8 mouse cellular contexts compared by ENCODE assay signal in the genomic region with DNA sequence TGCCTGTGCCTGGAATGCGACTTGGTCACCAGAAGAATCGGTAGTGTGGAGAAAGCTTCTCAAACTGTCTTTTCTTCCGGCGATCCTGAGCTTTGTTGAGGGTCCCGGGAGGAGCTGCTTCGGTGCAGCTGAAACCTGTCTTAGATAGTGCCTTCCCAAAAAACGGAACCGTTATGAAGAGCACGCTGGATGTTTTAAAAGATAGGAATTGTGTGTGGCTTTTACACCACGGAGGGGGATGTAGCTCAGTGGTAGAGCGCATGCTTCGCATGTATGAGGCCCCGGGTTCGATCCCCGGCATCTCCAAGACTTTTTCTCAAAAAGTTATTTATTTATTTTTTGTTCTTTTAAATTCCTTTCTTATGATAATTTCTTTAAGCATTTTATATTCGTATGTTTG. TPM values are rescaled to one million over a fixed set of nuclear protein-coding genes. Genes with fewer than 3 reads are reported as not detected.
DNase-seq lines count a peak whose midpoint lies in the region; TF ChIP-seq lines count a peak whose summit lies in the region.

No protein-coding gene starts in this region.

- no peaks in the 10 kb centered on the region for H3K27me3 ChIP-seq in cerebellum, adult 2 months (ENCODE audit: control insufficient read depth, insufficient read depth, low read length)
- H3K27me3 ChIP-seq in myocyte (ENCODE audit: control insufficient read depth, insufficient read depth, insufficient read length), result no peaks in the 10 kb centered on the region

- intact Hi-C loops in left cerebral cortex, postnatal 14 days (cut with DNase I), result no loop called here

- H3K4me2 ChIP-seq in myocyte (ENCODE audit: low read depth), result peak overlapping the region; percentile 88

- WGBS in cerebellum, adult 2 months, result 3% methylated on average over 16 of the region's 16 CpGs

- no peak overlapping the region for H3K27ac ChIP-seq in cerebellum, adult 2 months (ENCODE audit: insufficient read depth, low read length)

- no peak overlapping the region for H3ac ChIP-seq in myocyte (ENCODE audit: control insufficient read depth, insufficient read length)

- H3K4me1 ChIP-seq in cerebellum, adult 2 months (ENCODE audit: control insufficient read depth, insufficient read depth, low read length), result no peaks in the 10 kb centered on the region; the same call in 1 of the 2 replicates

- no peaks in the 10 kb centered on the region for H3K36me3 ChIP-seq in myocyte (ENCODE audit: control insufficient read depth, insufficient read depth)

- peak overlapping the region; percentile 58 for H3K4me3 ChIP-seq in cerebellum, adult 2 months (replicated peaks; ENCODE audit: insufficient read depth, low read depth, low read length)
- H3K4me3 ChIP-seq in myocyte, result peak overlapping the region; percentile 31

- TF ChIP-seq POLR2A in cerebellum, adult 2 months (IDR thresholded peaks at IDR 0.05; ENCODE audit: borderline replicate concordance, insufficient read depth, low read length), result no peak
- no peak for TF ChIP-seq POLR2A in myocyte (IDR thresholded peaks at IDR 0.05; ENCODE audit: insufficient read length, low read depth)

- no peak for TF ChIP-seq CTCF in cerebellum, adult 2 months (IDR thresholded peaks at IDR 0.05; ENCODE audit: borderline replicate concordance, insufficient read depth, low read depth, low read length)

- peak; percentile 42 for DNase-seq in layer of hippocampus, adult 11-12 months (ENCODE audit: low spot score)
- no peak for DNase-seq in layer of hippocampus, adult 9-10 months (ENCODE audit: low spot score)
- DNase-seq in cerebellum, adult 2 months, result peak; percentile 57 to 72
- DNase-seq in forelimb bud, embryonic 11.5 days (ENCODE audit: low read depth, low spot score), result peak; percentile 78
- DNase-seq in left cerebral cortex, postnatal 14 days (ENCODE audit: low spot score in 2 of 2), result peak; percentile 18 to 73
- no peak for DNase-seq in thymus, postnatal 36 days
- DNase-seq in kidney, postnatal 25 days, result no peak

- H3K79me2 ChIP-seq in myocyte (ENCODE audit: control insufficient read depth, insufficient read depth), result no peaks in the 10 kb centered on the region

TF ChIP-seq in myocyte, 11 proteins besides CTCF, POLR2A, EP300 and RAD21:
- TF ChIP-seq MYOD1 (IDR thresholded peaks at IDR 0.05; ENCODE audit: control insufficient read depth in 1 of 3, insufficient read length in 2 of 3, low read depth in 2 of 3) (no peak), TCF3 (IDR thresholded peaks at IDR 0.05; ENCODE audit: insufficient read length, low read depth) (no peak), TCF12 (IDR thresholded peaks at IDR 0.05; ENCODE audit: insufficient read depth, poor library complexity, severe bottlenecking) (no peak), POLR2AphosphoS2 (IDR thresholded peaks at IDR 0.05; ENCODE audit: insufficient read length, low read depth) (no peak), MYOG (IDR thresholded peaks at IDR 0.05; ENCODE audit: control insufficient read depth in 1 of 3, insufficient read depth in 1 of 3, insufficient read length in 2 of 3, low read depth in 2 of 3) (no peak), CEBPB (IDR thresholded peaks at IDR 0.05; ENCODE audit: insufficient read depth, poor library complexity, severe bottlenecking) (no peak), REST (IDR thresholded peaks at IDR 0.05; ENCODE audit: insufficient read depth, insufficient read length) (no peak), SRF (IDR thresholded peaks at IDR 0.05; ENCODE audit: control insufficient read depth, insufficient read length, low read depth) (no peak), MAX (IDR thresholded peaks at IDR 0.05; ENCODE audit: low read depth) (no peak)

RNA-seq across cellular contexts. Expression of gene Gpx5, which starts 38.5 kb away (rescaled TPM):
- polyA plus RNA-seq in cerebellum, adult 2 months (2012; rRNA removed), result not detected in 2 replicates
- total RNA-seq in left cerebral cortex, postnatal 14 days (2021), result not detected
- not detected for polyA plus RNA-seq in myocyte (2012; fragmentation: generic; extraction: Trizol)

RNA-seq across cellular contexts. Expression of gene Gpx6, which starts 57.9 kb away (rescaled TPM):
- polyA plus RNA-seq in cerebellum, adult 2 months (2012; rRNA removed), result 0.25 and 0.33 TPM in 2 replicates
- total RNA-seq in left cerebral cortex, postnatal 14 days (2021), result under 1 TPM in 1 of 2 experiments, not detected in 1; 0.30 TPM
- polyA plus RNA-seq in myocyte (2012; fragmentation: generic; extraction: Trizol), result not detected

Comparison
In these comparisons a context has a peak if more than half of its experiments do, and no peak if none do; other contexts are left out.
1. DNase-seq: peak in layer of hippocampus, adult 11-12 months (single experiment), cerebellum, adult 2 months (2 of 2), forelimb bud, embryonic 11.5 days (single experiment) and left cerebral cortex, postnatal 14 days (2 of 2); none in layer of hippocampus, adult 9-10 months (single experiment), thymus, postnatal 36 days (0 of 2) and kidney, postnatal 25 days (0 of 2).